Mouse (Mus musculus) liver, postnatal 0 days (tissue): ENCODE measurements around the gene Ncor2.

Source experiments
- CTCF ChIP-seq: sonication (generic); IDR thresholded peaks from 2 replicates; pipeline ENCODE4 v1.5.1; 2016; ENCODE audit warnings: antibody characterized with exemption, low read depth
- EP300 ChIP-seq: IDR thresholded peaks from 2 replicates; pipeline ENCODE4 v1.6.1; 2016; ENCODE audit warnings: antibody characterized with exemption, low read depth, mild to moderate bottlenecking

DNA sequence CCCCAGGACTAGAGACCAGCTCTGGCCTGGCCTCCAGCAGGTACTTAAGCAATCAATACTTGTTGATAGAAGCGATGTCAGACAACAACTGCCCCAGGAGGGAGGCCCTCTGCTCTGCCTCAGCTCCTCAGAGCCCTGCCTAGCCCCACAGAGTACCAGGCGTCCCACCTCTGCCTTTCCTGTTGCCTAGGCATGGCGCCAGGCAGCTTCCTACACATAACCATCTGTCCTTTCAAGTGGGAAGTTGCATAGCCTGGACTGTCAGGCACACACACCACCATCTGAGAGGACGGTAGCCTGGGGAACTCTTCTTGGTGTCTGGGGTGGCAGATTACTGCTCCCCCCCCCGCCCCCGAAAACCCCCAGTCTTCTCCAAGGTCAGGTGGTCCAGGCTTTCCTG lies 182.2 kb downstream of the Ncor2 start:
- no peak for TF ChIP-seq CTCF
- TF ChIP-seq EP300, result no peak
